Comparison of ENCODE assay signal across 21 mouse cellular contexts in genomic region chr1:186568076-186568475, GRCm38 (mm10).
DNase-seq lines count a peak whose midpoint lies in the region; ATAC-seq and TF ChIP-seq lines count a peak whose summit lies in the region.
"Had no signal": no experiment of that assay in that cellular context is flagged by ENCODE, and none has a peak within 500 bp of the region (broad histone marks: within the 10 kb centered on the region; RNA-seq: fewer than 3 reads in every experiment).

No protein-coding gene starts in this region.

- WGBS in heart, postnatal 0 days = 16% methylated on average over 6 of the region's 6 CpGs
- 33% methylated on average over 6 of the region's 6 CpGs for WGBS in heart, adult 2 months

- no peak overlapping the region for H3K9ac ChIP-seq in heart, postnatal 0 days (replicated peaks; ENCODE audit: low read depth, low read length)
- no peak overlapping the region for H3K9ac ChIP-seq in heart, adult 2 months (ENCODE audit: low read depth, low read length)
- H3K9ac ChIP-seq: embryonic facial prominence, embryonic 15.5 days; forebrain, embryonic 12.5 days; hindbrain, embryonic 13.5 days; intestine, embryonic 15.5 days; lung, embryonic 15.5 days; midbrain, embryonic 13.5 days had no signal

- H3K4me1 ChIP-seq in heart, postnatal 0 days (ENCODE audit: control insufficient read depth, insufficient read depth) = peaks cover 15% of the 10 kb centered on the region
- H3K4me1 ChIP-seq in heart, adult 2 months (ENCODE audit: control insufficient read depth, insufficient read depth, low read length) = peaks cover 4% of the 10 kb centered on the region; the same call in 1 of the 2 replicates
- peaks cover 18% of the 10 kb centered on the region for H3K4me1 ChIP-seq in embryonic fibroblast, embryonic 13.5 days (ENCODE audit: control insufficient read depth, insufficient read depth, low read length)
- H3K4me1 ChIP-seq: hindbrain, embryonic 13.5 days; intestine, embryonic 15.5 days had no signal

- ATAC-seq in heart, postnatal 0 days (ENCODE audit: insufficient read depth, low read depth) = peak; percentile 65; the same call in 1 of the 2 replicates
- ATAC-seq: intestine, embryonic 15.5 days; midbrain, embryonic 13.5 days had no signal

- TF ChIP-seq EP300 in heart, postnatal 0 days (IDR thresholded peaks at IDR 0.05; ENCODE audit: low read depth) = no peak
- TF ChIP-seq EP300 in heart, adult 2 months (IDR thresholded peaks at IDR 0.05; ENCODE audit: insufficient read depth, low read depth, low read length) = no peak

- no peaks in the 10 kb centered on the region for H3K36me3 ChIP-seq in heart, postnatal 0 days (replicated peaks; ENCODE audit: control insufficient read depth, insufficient read depth, low read length)
- H3K36me3 ChIP-seq in heart, adult 2 months (ENCODE audit: control insufficient read depth, insufficient read depth, low read length) = no peaks in the 10 kb centered on the region
- H3K36me3 ChIP-seq: embryonic facial prominence, embryonic 15.5 days; forebrain, embryonic 12.5 days; hindbrain, embryonic 13.5 days; intestine, embryonic 15.5 days; lung, embryonic 15.5 days; midbrain, embryonic 13.5 days had no signal

- H3K27me3 ChIP-seq in heart, postnatal 0 days (ENCODE audit: control insufficient read depth, insufficient read depth, low read length) = no peaks in the 10 kb centered on the region
- no peaks in the 10 kb centered on the region for H3K27me3 ChIP-seq in heart, adult 2 months (ENCODE audit: control insufficient read depth, insufficient read depth, low read length)
- H3K27me3 ChIP-seq: embryonic facial prominence, embryonic 15.5 days; forebrain, embryonic 12.5 days; hindbrain, embryonic 13.5 days; intestine, embryonic 15.5 days; lung, embryonic 15.5 days; midbrain, embryonic 13.5 days had no signal

- no peak overlapping the region for H3K4me3 ChIP-seq in heart, postnatal 0 days (ENCODE audit: low read depth, low read length)
- no peak overlapping the region for H3K4me3 ChIP-seq in heart, adult 2 months
- no peak overlapping the region for H3K4me3 ChIP-seq in embryonic fibroblast, embryonic 13.5 days (ENCODE audit: insufficient read depth, low read length)
- H3K4me3 ChIP-seq: forebrain, embryonic 12.5 days; hindbrain, embryonic 13.5 days; intestine, embryonic 15.5 days; lung, embryonic 15.5 days; midbrain, embryonic 13.5 days had no signal

- DNase-seq in adrenal gland, adult 8-10 months = peak; percentile 36
- no peak for DNase-seq in adrenal gland, postnatal 4 days (ENCODE audit: low spot score in 2 of 2)
- peak; percentile 47 for DNase-seq in heart, postnatal 0 days (ENCODE audit: low spot score)
- DNase-seq in heart, adult 2 months = no peak
- peak; percentile 72 for DNase-seq in 3T3-L1 (ENCODE audit: low read depth, low spot score)
- no peak for DNase-seq in layer of hippocampus, postnatal 10 days (ENCODE audit: low spot score in 2 of 2)
- DNase-seq in cerebellum, adult 11 months = no peak
- DNase-seq: B cell, adult 2 months; cerebellum, adult 18-20 months; kidney, postnatal 14 days; liver; right cerebral cortex, postnatal 14 days; thymus, postnatal 25 days had no signal

- TF ChIP-seq CTCF in heart, postnatal 0 days (IDR thresholded peaks at IDR 0.05; ENCODE audit: low read depth) = no peak
- no peak for TF ChIP-seq CTCF in heart, adult 2 months (IDR thresholded peaks at IDR 0.05)
- TF ChIP-seq CTCF in embryonic fibroblast, embryonic 13.5 days (IDR thresholded peaks at IDR 0.05; ENCODE audit: borderline replicate concordance, insufficient read depth, low read length) = no peak

- H3K9me3 ChIP-seq in heart, postnatal 0 days (replicated peaks; ENCODE audit: control insufficient read depth, low read length) = no peaks in the 10 kb centered on the region
- H3K9me3 ChIP-seq: embryonic facial prominence, embryonic 15.5 days; forebrain, embryonic 12.5 days; hindbrain, embryonic 13.5 days; intestine, embryonic 15.5 days; lung, embryonic 15.5 days; midbrain, embryonic 13.5 days had no signal

- H3K4me2 ChIP-seq in heart, postnatal 0 days (ENCODE audit: low read depth, low read length) = no peak overlapping the region
- H3K4me2 ChIP-seq: forebrain, embryonic 12.5 days had no signal

- intact Hi-C loops in heart, adult 2 months (cut with DNase I) = no loop called here

- H3K79me2 ChIP-seq in heart, adult 2 months (replicated peaks; ENCODE audit: control insufficient read depth, insufficient read depth, low read length) = no peaks in the 10 kb centered on the region

- no peak for TF ChIP-seq POLR2A in heart, adult 2 months (IDR thresholded peaks at IDR 0.05; ENCODE audit: insufficient read depth, low read depth, low read length)
- TF ChIP-seq POLR2A in embryonic fibroblast, embryonic 13.5 days (IDR thresholded peaks at IDR 0.05; ENCODE audit: low read depth, low read length) = no peak

- H3K27ac ChIP-seq in heart, postnatal 0 days (ENCODE audit: low read depth) = peak overlapping the region; percentile 25; the same call in 1 of the 2 replicates
- no peak overlapping the region for H3K27ac ChIP-seq in heart, adult 2 months
- H3K27ac ChIP-seq in embryonic fibroblast, embryonic 13.5 days (ENCODE audit: insufficient read depth, low read length) = peak overlapping the region; percentile 84
- H3K27ac ChIP-seq: forebrain, embryonic 12.5 days; hindbrain, embryonic 13.5 days; intestine, embryonic 15.5 days; midbrain, embryonic 13.5 days; stomach, postnatal 0 days had no signal

Comparison
In these comparisons a context has a peak if more than half of its experiments do, and no peak if none do; other contexts are left out.
1. DNase-seq: peak in adrenal gland, adult 8-10 months (single experiment), heart, postnatal 0 days (single experiment) and 3T3-L1 (single experiment); none in adrenal gland, postnatal 4 days (0 of 2), heart, adult 2 months (0 of 2), layer of hippocampus, postnatal 10 days (0 of 2) and cerebellum, adult 11 months (single experiment).